Mouse (Mus musculus): Measurements from ENCODE around the gene Mtg1.

Mtg1 gene

GRCm38 (mm10) chr7:140137135-140138020 lies at the start of gene Mtg1:
TSS of gene Mtg1 (plus strand) at chr7:140137564.
- peak; percentile 99 for DNase-seq

GRCm38 (mm10) chr7:140090601-140091000 lies 46.8 kb upstream of the Mtg1 start:
- no peak for DNase-seq

GRCm38 (mm10) chr7:140092924-140093528 lies 44.3 kb upstream of the Mtg1 start, which contains the start of gene Prap1:
TSS of gene Prap1 (plus strand) at chr7:140093395.
- no peak for DNase-seq

GRCm38 (mm10) chr7:140094954-140095353 lies 42.4 kb upstream of the Mtg1 start:
- DNase-seq: no peak

GRCm38 (mm10) chr7:140095556-140095955 lies 41.8 kb upstream of the Mtg1 start:
- DNase-seq: no peak

- DNase-seq: no peak
Observed at GRCm38 (mm10) chr7:140096055-140096454, 41.3 kb upstream of the Mtg1 start.

- no peak for DNase-seq
Observed at GRCm38 (mm10) chr7:140098466-140098865, 38.9 kb upstream of the Mtg1 start.

GRCm38 (mm10) chr7:140101498-140101897 lies 35.9 kb upstream of the Mtg1 start:
- no peak for DNase-seq

GRCm38 (mm10) chr7:140101993-140102860 lies 35.1 kb upstream of the Mtg1 start, which contains the start of gene Fuom:
TSS of gene Fuom (minus strand) at chr7:140102441.
- peak; percentile 66 for DNase-seq

GRCm38 (mm10) chr7:140104009-140104408 lies 33.4 kb upstream of the Mtg1 start:
- DNase-seq: no peak

- DNase-seq: no peak
Observed at GRCm38 (mm10) chr7:140111943-140112342, 25.4 kb upstream of the Mtg1 start.

- peak; percentile 16 for DNase-seq
Observed at GRCm38 (mm10) chr7:140115583-140116328, 21.6 kb upstream of the Mtg1 start, which contains the start of gene Paox. TSS of gene Paox (plus strand) at chr7:140115799.

GRCm38 (mm10) chr7:140116329-140117054 lies 20.9 kb upstream of the Mtg1 start, which contains the start of gene Echs1:
TSS of gene Echs1 (minus strand) at chr7:140116476.
- peak; percentile 78 for DNase-seq

GRCm38 (mm10) chr7:140120484-140120883 lies 16.9 kb upstream of the Mtg1 start:
- no peak for DNase-seq

GRCm38 (mm10) chr7:140121338-140121910 lies 15.9 kb upstream of the Mtg1 start:
- no peak for DNase-seq

GRCm38 (mm10) chr7:140122765-140123164 lies 14.6 kb upstream of the Mtg1 start:
- no peak for DNase-seq

GRCm38 (mm10) chr7:140124382-140124781 lies 13.0 kb upstream of the Mtg1 start:
- no peak for DNase-seq

- DNase-seq: peak; percentile 84
Observed at GRCm38 (mm10) chr7:140125278-140126021, 11.9 kb upstream of the Mtg1 start.

GRCm38 (mm10) chr7:140126022-140126350 lies 11.4 kb upstream of the Mtg1 start:
- no peak for DNase-seq

GRCm38 (mm10) chr7:140126934-140127333 lies 10.4 kb upstream of the Mtg1 start:
- DNase-seq: no peak
